Mouse (Mus musculus) myocyte (in vitro differentiated cells): ENCODE measurements around the gene Sema4d. TPM values are rescaled to one million over a fixed set of nuclear protein-coding genes. Genes with fewer than 3 reads are reported as not detected.

ENCODE experiments used
- H3K27me3 ChIP-seq: one replicate; pipeline ENCODE4 v1.6.1; 2011; ENCODE audit not compliant: control insufficient read depth, insufficient read depth, insufficient read length
- H3K36me3 ChIP-seq: one replicate; pipeline ENCODE4 v1.6.1; 2011; ENCODE audit not compliant: control insufficient read depth, insufficient read depth
- H3K4me2 ChIP-seq: one replicate; pipeline ENCODE4 v1.6.1; 2011; ENCODE audit warnings: low read depth, control low read depth
- H3K4me3 ChIP-seq: one replicate; pipeline ENCODE4 v1.5.1; 2011; ENCODE audit warnings: mild to moderate bottlenecking, control low read depth, moderate library complexity
- H3K79me2 ChIP-seq: one replicate; pipeline ENCODE4 v1.6.1; 2011; ENCODE audit not compliant: control insufficient read depth, insufficient read depth
- H3ac ChIP-seq: one replicate; pipeline ENCODE4 v1.6.1; 2011; ENCODE audit not compliant: control insufficient read depth, insufficient read length
- CEBPB ChIP-seq: IDR thresholded peaks from 2 replicates; pipeline ENCODE4 v1.6.1; 2011; ENCODE audit warnings: mild to moderate bottlenecking, moderate library complexity; ENCODE audit not compliant: poor library complexity, insufficient read depth, severe bottlenecking
- E2F4 ChIP-seq: IDR thresholded peaks from one replicate; pipeline ENCODE4 v1.6.1; 2011; ENCODE audit warnings: mild to moderate bottlenecking, control low read depth, moderate library complexity; ENCODE audit not compliant: insufficient read depth
- MAX ChIP-seq: IDR thresholded peaks from one replicate; pipeline ENCODE4 v1.6.1; 2011; ENCODE audit warnings: low read depth, mild to moderate bottlenecking, control low read depth
- MYOD1 ChIP-seq, 3 experiments: IDR thresholded peaks; one replicate each; pipeline ENCODE4 v1.6.1; 2011; ENCODE audit warnings: control low read depth in 2 of 3, low read depth in 2 of 3, mild to moderate bottlenecking in 2 of 3, moderate library complexity in 1 of 3; ENCODE audit not compliant: insufficient read length in 2 of 3, control insufficient read depth in 1 of 3
- MYOG ChIP-seq, 3 experiments: IDR thresholded peaks; one replicate each; pipeline ENCODE4 v1.6.1; 2011; ENCODE audit warnings: control low read depth in 2 of 3, low read depth in 2 of 3, mild to moderate bottlenecking in 2 of 3; ENCODE audit not compliant: insufficient read length in 2 of 3, control insufficient read depth in 1 of 3, insufficient read depth in 1 of 3
- POLR2A ChIP-seq: IDR thresholded peaks from one replicate; pipeline ENCODE4 v1.6.1; 2011; ENCODE audit warnings: low read depth, mild to moderate bottlenecking, control low read depth, moderate library complexity; ENCODE audit not compliant: insufficient read length
- POLR2AphosphoS2 ChIP-seq: IDR thresholded peaks from one replicate; pipeline ENCODE4 v1.6.1; 2011; ENCODE audit warnings: low read depth, control low read depth; ENCODE audit not compliant: insufficient read length
- REST ChIP-seq: IDR thresholded peaks from one replicate; pipeline ENCODE4 v1.6.1; 2011; ENCODE audit warnings: mild to moderate bottlenecking, control low read depth, moderate library complexity; ENCODE audit not compliant: insufficient read depth, insufficient read length
- SRF ChIP-seq: IDR thresholded peaks from one replicate; pipeline ENCODE4 v1.6.1; 2011; ENCODE audit warnings: low read depth; ENCODE audit not compliant: control insufficient read depth, insufficient read length
- TCF12 ChIP-seq: IDR thresholded peaks from one replicate; pipeline ENCODE4 v1.6.1; 2011; ENCODE audit warnings: mild to moderate bottlenecking, control low read depth; ENCODE audit not compliant: poor library complexity, insufficient read depth, severe bottlenecking
- TCF3 ChIP-seq: IDR thresholded peaks from one replicate; pipeline ENCODE4 v1.6.1; 2011; ENCODE audit warnings: low read depth, control low read depth; ENCODE audit not compliant: insufficient read length
- USF1 ChIP-seq: IDR thresholded peaks from one replicate; pipeline ENCODE4 v1.6.1; 2011; ENCODE audit warnings: low read depth, mild to moderate bottlenecking, control low read depth, moderate library complexity
- polyA plus RNA-seq: library from polyadenylated mRNA; unstranded; fragments of >200 nt; fragmentation: generic; extraction: Trizol; gene quantifications from one replicate; pipeline ENCODE4 v1.2.1, GENCODE M21; 2012; ENCODE audit warnings: missing spikeins

Gene Sema4d
- polyA plus RNA-seq, 1 experiment, result 15.3 TPM

DNA sequence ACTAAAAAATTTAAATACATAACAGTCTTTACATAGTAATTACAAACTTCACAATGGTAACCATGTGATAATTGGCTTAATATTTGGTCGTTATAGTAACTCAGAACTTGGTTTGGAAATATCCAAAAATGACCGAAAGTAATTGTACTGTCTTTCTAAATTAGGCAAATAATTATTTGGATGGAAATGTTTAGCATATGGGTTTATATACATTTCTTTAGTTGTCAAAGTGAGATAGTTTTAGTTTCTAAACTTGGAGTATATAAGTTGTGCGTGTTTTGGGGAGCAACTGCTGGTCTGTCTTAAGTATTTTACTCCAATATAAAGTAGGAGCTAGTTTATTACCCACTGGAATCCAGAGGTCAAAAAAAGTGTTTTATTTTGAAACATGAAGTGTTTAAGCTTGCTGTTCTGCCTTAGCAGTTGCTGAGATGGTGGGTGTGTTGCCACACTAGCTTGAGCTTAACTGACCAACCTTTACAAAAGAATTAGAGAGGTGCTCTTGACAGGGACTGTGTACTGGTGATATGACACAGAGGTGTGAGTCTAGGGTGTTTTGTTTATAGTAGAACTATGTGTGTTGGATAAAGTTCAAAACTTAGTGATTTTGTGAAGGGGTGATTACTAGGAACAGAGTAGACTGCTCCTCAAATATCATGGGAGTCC lies 147.1 kb downstream of the Sema4d start:
- Histone ChIP-seq H3ac (no peak overlapping the region), H3K27me3 (no peaks in the 10 kb centered on the region), H3K4me3 (peak overlapping the region; percentile 98), H3K79me2 (peaks cover 57% of the 10 kb centered on the region), H3K36me3 (no peaks in the 10 kb centered on the region), H3K4me2 (peak overlapping the region; percentile 75)
- TF ChIP-seq TCF12 (no peak), POLR2A (no peak), REST (no peak), E2F4 (no peak), MAX (no peak), CEBPB (no peak), MYOG (IDR thresholded peaks at IDR 0.05; ENCODE audit: control insufficient read depth in 1 of 3, insufficient read depth in 1 of 3, insufficient read length in 2 of 3, low read depth in 2 of 3) (no peak), TCF3 (no peak), SRF (no peak), USF1 (no peak), POLR2AphosphoS2 (no peak), MYOD1 (IDR thresholded peaks at IDR 0.05; ENCODE audit: control insufficient read depth in 1 of 3, insufficient read length in 2 of 3, low read depth in 2 of 3) (no peak)

DNA sequence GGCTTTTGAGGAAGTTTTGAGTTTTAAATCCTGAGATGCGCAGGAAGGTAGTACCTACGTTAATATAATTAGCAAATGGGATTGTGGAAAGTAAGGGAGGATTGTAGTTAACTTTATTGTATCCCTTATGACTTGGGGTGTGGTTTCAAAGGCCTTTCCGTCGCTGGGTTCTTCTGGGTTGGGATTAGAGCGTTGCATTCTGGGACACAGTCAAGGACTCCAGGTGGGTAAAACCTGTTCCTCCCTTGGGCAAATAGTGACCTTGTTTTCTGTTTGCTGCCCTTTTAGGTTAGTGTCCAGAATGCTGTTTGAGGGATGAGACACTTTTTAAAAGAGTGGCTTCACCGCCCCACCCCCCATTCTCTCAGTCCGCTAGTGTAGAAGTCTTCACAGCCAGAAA lies 147.7 kb downstream of the Sema4d start:
- TF ChIP-seq MAX (no peak), E2F4 (no peak), CEBPB (no peak)
- Histone ChIP-seq H3K79me2 (peaks cover 54% of the 10 kb centered on the region), H3ac (peak overlapping the region; percentile 28), H3K4me3 (peak overlapping the region; percentile 98), H3K27me3 (no peaks in the 10 kb centered on the region), H3K36me3 (no peaks in the 10 kb centered on the region), H3K4me2 (peak overlapping the region; percentile 75)

DNA sequence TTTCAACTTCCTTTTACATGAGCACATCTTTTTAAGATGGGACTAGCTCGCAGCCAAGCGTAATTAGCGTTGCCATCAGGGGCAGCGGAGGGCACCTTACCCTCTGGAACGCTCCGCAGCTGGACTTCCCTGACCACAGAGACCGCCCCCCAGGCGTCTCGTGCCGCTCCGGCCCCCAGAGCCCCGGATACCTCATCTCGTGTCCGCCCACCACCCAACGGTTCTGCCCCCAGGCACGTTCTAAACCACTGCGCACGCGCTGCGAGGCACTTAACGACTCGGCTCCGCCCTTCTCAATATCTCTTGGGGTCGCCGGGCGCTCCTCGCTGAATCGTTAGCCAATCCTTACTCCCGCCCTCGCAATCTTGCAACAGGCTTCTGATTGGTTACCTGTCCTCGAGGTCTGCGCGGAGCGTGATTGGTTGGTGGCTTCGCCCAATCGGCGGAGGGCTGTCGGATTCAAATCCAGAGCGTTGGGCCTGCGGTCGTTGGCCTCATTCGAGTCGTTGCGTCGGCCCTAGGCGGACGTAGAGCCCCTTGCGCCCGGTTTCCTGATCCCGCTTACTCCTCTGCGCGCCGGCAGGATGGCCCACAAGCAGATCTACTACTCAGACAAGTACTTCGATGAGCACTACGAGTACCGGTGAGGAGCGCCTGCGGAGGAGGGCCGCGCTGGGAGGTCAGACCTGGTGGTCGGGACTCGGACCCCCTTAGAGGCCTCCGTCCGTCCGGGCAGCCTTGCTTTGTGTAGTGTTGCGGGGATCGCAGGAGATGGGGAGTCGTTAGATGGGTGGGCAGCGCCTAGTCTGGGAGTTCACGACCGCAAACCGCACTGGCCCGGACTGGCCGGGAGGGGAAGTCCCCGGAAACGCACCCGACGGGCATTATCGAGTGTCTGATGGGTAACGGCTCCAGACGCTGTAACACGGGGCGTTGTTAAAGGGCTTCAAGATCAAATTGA lies 148.4 kb downstream of the Sema4d start, which contains the start of gene Cks2:
Gene Cks2 (plus strand): TSS at position 404 of the 961 bp plus-strand sequence.
- Histone ChIP-seq H3K27me3 (no peaks in the 10 kb centered on the region), H3K36me3 (no peaks in the 10 kb centered on the region), H3K4me3 (peak within 1 kb of the TSS; percentile 98), H3K4me2 (peak within 1 kb of the TSS; percentile 89), H3K79me2 (peaks cover 50% of the 10 kb centered on the region), H3ac (peak within 1 kb of the TSS; percentile 28)
- TF ChIP-seq TCF12 (no peak), TCF3 (no peak), SRF (no peak), POLR2AphosphoS2 (peak; percentile 72), REST (peak; percentile 27), USF1 (no peak), POLR2A (peak; percentile 72), MYOD1 (IDR thresholded peaks at IDR 0.05; ENCODE audit: control insufficient read depth in 1 of 3, insufficient read length in 2 of 3, low read depth in 2 of 3) (peak in 2 of 3 experiments; percentile 11 to 49), CEBPB (no peak), E2F4 (peak; percentile 87), MAX (no peak), MYOG (IDR thresholded peaks at IDR 0.05; ENCODE audit: control insufficient read depth in 1 of 3, insufficient read depth in 1 of 3, insufficient read length in 2 of 3, low read depth in 2 of 3) (peak in 2 of 3 experiments; percentile 11 to 12)

DNA sequence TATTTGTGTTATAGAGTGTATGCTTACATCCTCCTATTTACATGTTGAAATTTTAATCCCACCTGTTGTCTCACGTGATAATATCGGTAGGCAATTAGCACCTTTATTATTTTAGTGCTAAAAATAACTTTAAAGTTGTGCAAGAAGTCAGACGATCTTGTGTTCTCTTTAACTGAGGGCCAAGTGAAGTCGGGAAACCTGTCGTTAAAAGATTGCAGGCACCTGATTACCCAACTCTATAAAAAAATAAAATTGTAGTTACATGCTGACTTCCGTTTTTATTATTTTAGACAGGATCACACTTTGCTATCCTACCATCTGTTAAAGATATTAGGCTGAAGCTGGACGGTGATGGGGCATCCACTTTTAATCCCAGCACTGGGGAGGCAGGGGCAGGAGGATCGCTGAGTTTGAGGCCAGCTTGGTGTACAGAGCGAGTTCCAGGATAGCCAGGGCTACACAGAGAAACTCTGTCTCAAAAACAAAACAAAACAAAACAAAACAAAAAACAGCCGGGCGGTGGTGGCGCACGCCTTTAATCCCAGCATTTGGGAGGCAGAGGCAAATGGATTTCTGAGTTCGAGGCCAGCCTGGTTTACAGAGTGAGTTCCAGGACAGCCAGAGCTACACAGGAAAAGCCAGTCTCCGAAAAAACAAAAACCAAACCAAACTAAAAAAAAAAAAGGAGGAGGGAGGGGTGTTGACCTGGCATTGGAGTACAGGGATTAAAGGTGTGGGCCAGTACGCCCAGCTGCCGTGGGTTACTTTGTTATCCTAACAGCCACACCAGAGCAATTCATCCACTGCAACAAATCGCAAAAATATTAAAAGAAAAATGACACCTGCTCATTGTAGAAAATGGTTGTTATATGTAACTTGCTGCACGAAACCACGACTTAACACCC lies 149.4 kb downstream of the Sema4d start:
- Histone ChIP-seq H3K4me3 (peak overlapping the region; percentile 98), H3K27me3 (no peaks in the 10 kb centered on the region), H3K79me2 (peaks cover 41% of the 10 kb centered on the region), H3ac (no peak overlapping the region), H3K4me2 (peak overlapping the region; percentile 89), H3K36me3 (no peaks in the 10 kb centered on the region)
- TF ChIP-seq TCF12 (no peak), POLR2A (no peak), E2F4 (no peak), MAX (no peak), POLR2AphosphoS2 (no peak), TCF3 (no peak), MYOG (IDR thresholded peaks at IDR 0.05; ENCODE audit: control insufficient read depth in 1 of 3, insufficient read depth in 1 of 3, insufficient read length in 2 of 3, low read depth in 2 of 3) (no peak), REST (no peak), MYOD1 (IDR thresholded peaks at IDR 0.05; ENCODE audit: control insufficient read depth in 1 of 3, insufficient read length in 2 of 3, low read depth in 2 of 3) (no peak), SRF (no peak), USF1 (no peak), CEBPB (no peak)
